Mouse (Mus musculus): ENCODE data around the gene Fgfr3. TPM values are rescaled to one million over a fixed set of nuclear protein-coding genes. Genes with fewer than 3 reads are reported as not detected.

Gene Fgfr3
- polyA plus RNA-seq, 1 experiment from 2014 or later = 68.0 TPM

DNA sequence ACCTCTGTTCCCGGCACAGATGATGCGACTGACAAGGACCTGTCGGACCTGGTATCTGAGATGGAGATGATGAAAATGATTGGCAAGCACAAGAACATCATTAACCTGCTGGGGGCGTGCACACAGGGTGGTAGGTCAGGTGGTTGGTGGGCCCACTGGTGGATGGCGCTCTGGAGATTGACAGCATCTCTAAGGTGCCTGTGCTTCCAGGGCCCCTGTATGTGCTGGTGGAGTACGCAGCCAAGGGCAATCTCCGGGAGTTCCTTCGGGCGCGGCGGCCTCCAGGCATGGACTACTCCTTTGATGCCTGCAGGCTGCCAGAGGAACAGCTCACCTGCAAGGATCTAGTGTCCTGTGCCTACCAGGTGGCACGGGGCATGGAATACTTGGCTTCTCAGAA is 12.4 kb downstream of the Fgfr3 start:
- ATAC-seq (ENCODE audit: low FRiP score) (no peak), DNase-seq (ENCODE audit: low spot score, missing footprints) (peak; percentile 62)
- Histone ChIP-seq H3K4me2 (no peak overlapping the region), H3K27ac (ENCODE audit: low read depth, low read length) (no peak overlapping the region), H3K4me3 (ENCODE audit: low read depth, low read length) (no peak overlapping the region), H3K4me1 (ENCODE audit: control insufficient read depth, insufficient read depth, low read length) (no peaks in the 10 kb centered on the region), H3K36me3 (ENCODE audit: control insufficient read depth, insufficient read depth, low read length) (peaks cover 19% of the 10 kb centered on the region), H3K9ac (ENCODE audit: low read length) (no peak overlapping the region), H3K27me3 (ENCODE audit: control insufficient read depth, insufficient read depth, low read length) (no peaks in the 10 kb centered on the region), H3K9me3 (ENCODE audit: control insufficient read depth, low read length) (no peaks in the 10 kb centered on the region)
- WGBS = 92% methylated on average over 12 of the region's 12 CpGs

DNA sequence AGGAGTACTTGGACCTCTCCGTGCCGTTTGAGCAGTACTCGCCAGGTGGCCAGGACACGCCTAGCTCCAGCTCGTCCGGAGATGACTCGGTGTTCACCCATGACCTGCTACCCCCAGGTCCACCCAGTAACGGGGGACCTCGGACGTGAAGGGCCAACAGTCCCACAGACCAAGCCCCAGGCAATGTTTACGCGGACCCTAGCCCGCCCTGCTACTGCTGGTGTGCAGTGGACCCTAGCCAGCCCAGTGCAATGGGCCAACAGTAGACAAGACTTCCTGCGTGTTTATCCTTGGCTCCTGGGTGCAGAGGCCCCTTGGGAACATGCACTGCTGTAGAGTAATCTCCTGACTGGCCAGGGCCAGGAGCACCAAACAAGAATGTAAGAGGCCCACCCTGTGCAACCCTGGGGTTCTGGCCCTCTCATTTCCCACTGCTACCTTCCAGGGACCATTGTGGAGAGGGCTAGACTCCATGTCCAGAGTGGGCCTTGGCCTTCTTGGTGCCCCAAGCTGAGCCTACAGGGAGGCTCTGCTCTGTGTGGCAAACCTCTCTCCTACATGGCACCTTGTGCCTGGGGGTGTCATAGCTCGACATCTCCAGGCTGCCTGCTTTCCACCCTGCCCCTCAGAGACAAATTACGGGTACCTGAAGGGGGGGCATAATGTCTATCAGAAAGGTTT is 14.1 kb downstream of the Fgfr3 start:
- no peak overlapping the region for H3K27ac ChIP-seq (ENCODE audit: low read depth, low read length)
- peaks cover 13% of the 10 kb centered on the region for H3K36me3 ChIP-seq (ENCODE audit: control insufficient read depth, insufficient read depth, low read length)
- H3K4me3 ChIP-seq (ENCODE audit: low read depth, low read length) = no peak overlapping the region
- H3K9ac ChIP-seq (ENCODE audit: low read length) = no peak overlapping the region
- no peaks in the 10 kb centered on the region for H3K9me3 ChIP-seq (ENCODE audit: control insufficient read depth, low read length)
- no peak overlapping the region for H3K4me2 ChIP-seq
- DNase-seq (ENCODE audit: low spot score, missing footprints) (peak; percentile 57), ATAC-seq (ENCODE audit: low FRiP score) (no peak)
- H3K27me3 ChIP-seq (ENCODE audit: control insufficient read depth, insufficient read depth, low read length) = no peaks in the 10 kb centered on the region
- WGBS = 90% methylated on average over 16 of the region's 16 CpGs
- no peaks in the 10 kb centered on the region for H3K4me1 ChIP-seq (ENCODE audit: control insufficient read depth, insufficient read depth, low read length)

- H3K27me3 ChIP-seq (ENCODE audit: control insufficient read depth, insufficient read depth, low read length) = no peaks in the 10 kb centered on the region
- no peak overlapping the region for H3K4me2 ChIP-seq
- H3K9me3 ChIP-seq (ENCODE audit: control insufficient read depth, low read length) = no peaks in the 10 kb centered on the region
- no peak overlapping the region for H3K27ac ChIP-seq (ENCODE audit: low read depth, low read length)
- no peaks in the 10 kb centered on the region for H3K4me1 ChIP-seq (ENCODE audit: control insufficient read depth, insufficient read depth, low read length)
- ATAC-seq (ENCODE audit: low FRiP score) (no peak), DNase-seq (ENCODE audit: low spot score, missing footprints) (peak; percentile 83)
- H3K36me3 ChIP-seq (ENCODE audit: control insufficient read depth, insufficient read depth, low read length) = peaks cover 13% of the 10 kb centered on the region
- no peak overlapping the region for H3K4me3 ChIP-seq (ENCODE audit: low read depth, low read length)
- H3K9ac ChIP-seq (ENCODE audit: low read length) = no peak overlapping the region
- 85% methylated on average over 9 of the region's 9 CpGs for WGBS
These were observed 14.8 kb downstream of the Fgfr3 start for GRCm38 (mm10) chr5:33736230-33736629.

- H3K9me3 ChIP-seq (ENCODE audit: control insufficient read depth, low read length) = no peaks in the 10 kb centered on the region
These were observed 16.4 kb downstream of the Fgfr3 start for GRCm38 (mm10) chr5:33737903-33738321.

DNA sequence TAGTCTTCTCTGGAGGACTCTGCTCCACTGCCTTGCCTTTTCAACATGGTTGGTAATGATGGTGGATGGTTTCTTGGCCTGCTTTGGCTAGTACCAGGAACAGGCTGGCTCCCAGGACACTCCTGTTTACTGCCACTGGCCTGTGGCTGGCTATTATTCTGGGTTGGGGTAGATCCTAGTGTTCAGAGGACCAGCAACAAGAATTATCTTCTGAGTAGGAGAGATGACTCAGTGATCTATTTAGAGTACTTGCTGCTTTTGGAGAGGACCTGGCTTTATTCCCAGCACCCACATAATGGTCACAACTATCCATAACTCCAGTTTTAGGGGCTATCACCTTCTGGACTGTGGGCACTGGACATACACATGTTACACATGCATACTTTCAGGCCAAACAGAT is 16.9 kb downstream of the Fgfr3 start:
- Histone ChIP-seq H3K4me1 (ENCODE audit: control insufficient read depth, insufficient read depth, low read length) (no peaks in the 10 kb centered on the region), H3K4me2 (no peak overlapping the region), H3K27me3 (ENCODE audit: control insufficient read depth, insufficient read depth, low read length) (no peaks in the 10 kb centered on the region), H3K27ac (ENCODE audit: low read depth, low read length) (no peak overlapping the region), H3K9me3 (ENCODE audit: control insufficient read depth, low read length) (no peaks in the 10 kb centered on the region), H3K4me3 (ENCODE audit: low read depth, low read length) (no peak overlapping the region), H3K9ac (ENCODE audit: low read length) (no peak overlapping the region), H3K36me3 (ENCODE audit: control insufficient read depth, insufficient read depth, low read length) (peaks cover 11% of the 10 kb centered on the region)
- DNase-seq (ENCODE audit: low spot score, missing footprints) (peak; percentile 82), ATAC-seq (ENCODE audit: low FRiP score) (no peak)

More at GRCm38 (mm10) chr5:33737903-33738321, 16.4 kb downstream of the Fgfr3 start:
- no peak overlapping the region for H3K27ac ChIP-seq (ENCODE audit: low read depth, low read length)
- no peak overlapping the region for H3K9ac ChIP-seq (ENCODE audit: low read length)
- ATAC-seq (ENCODE audit: low FRiP score) (peak; percentile 57), DNase-seq (ENCODE audit: low spot score, missing footprints) (peak; percentile 97)
- WGBS = 18% methylated on average over 7 of the region's 7 CpGs
- H3K27me3 ChIP-seq (ENCODE audit: control insufficient read depth, insufficient read depth, low read length) = no peaks in the 10 kb centered on the region
- peaks cover 12% of the 10 kb centered on the region for H3K36me3 ChIP-seq (ENCODE audit: control insufficient read depth, insufficient read depth, low read length)
- no peak overlapping the region for H3K4me2 ChIP-seq
- no peaks in the 10 kb centered on the region for H3K4me1 ChIP-seq (ENCODE audit: control insufficient read depth, insufficient read depth, low read length)
- H3K4me3 ChIP-seq (ENCODE audit: low read depth, low read length) = no peak overlapping the region

GRCm38 (mm10) chr5:33740548-33740947 is 19.1 kb downstream of the Fgfr3 start:
- DNase-seq (ENCODE audit: low spot score, missing footprints) (no peak), ATAC-seq (ENCODE audit: low FRiP score) (no peak)
- peaks cover 11% of the 10 kb centered on the region for H3K36me3 ChIP-seq (ENCODE audit: control insufficient read depth, insufficient read depth, low read length)
- H3K27me3 ChIP-seq (ENCODE audit: control insufficient read depth, insufficient read depth, low read length) = no peaks in the 10 kb centered on the region
- no peak overlapping the region for H3K4me2 ChIP-seq
- H3K4me1 ChIP-seq (ENCODE audit: control insufficient read depth, insufficient read depth, low read length) = no peaks in the 10 kb centered on the region
- no peaks in the 10 kb centered on the region for H3K9me3 ChIP-seq (ENCODE audit: control insufficient read depth, low read length)
- H3K9ac ChIP-seq (ENCODE audit: low read length) = no peak overlapping the region
- no peak overlapping the region for H3K4me3 ChIP-seq (ENCODE audit: low read depth, low read length)
- H3K27ac ChIP-seq (ENCODE audit: low read depth, low read length) = no peak overlapping the region
- 93% methylated on average over 4 of the region's 4 CpGs for WGBS

- WGBS = 94% methylated on average over 8 of the region's 8 CpGs
- DNase-seq (ENCODE audit: low spot score, missing footprints) = no peak
- H3K36me3 ChIP-seq (ENCODE audit: control insufficient read depth, insufficient read depth, low read length) = peaks cover 16% of the 10 kb centered on the region
- H3K4me2 ChIP-seq = no peak overlapping the region
- H3K9me3 ChIP-seq (ENCODE audit: control insufficient read depth, low read length) = no peaks in the 10 kb centered on the region
- no peak overlapping the region for H3K9ac ChIP-seq (ENCODE audit: low read length)
- H3K4me1 ChIP-seq (ENCODE audit: control insufficient read depth, insufficient read depth, low read length) = no peaks in the 10 kb centered on the region
- no peak overlapping the region for H3K27ac ChIP-seq (ENCODE audit: low read depth, low read length)
- H3K27me3 ChIP-seq (ENCODE audit: control insufficient read depth, insufficient read depth, low read length) = no peaks in the 10 kb centered on the region
- H3K4me3 ChIP-seq (ENCODE audit: low read depth, low read length) = no peak overlapping the region
- ATAC-seq (ENCODE audit: low FRiP score) = no peak
These were observed 22.0 kb downstream of the Fgfr3 start for GRCm38 (mm10) chr5:33743481-33743880.

- peaks cover 2% of the 10 kb centered on the region; the same call in 1 of the 2 replicates for H3K36me3 ChIP-seq (ENCODE audit: control insufficient read depth, insufficient read depth, low read length)
- peaks cover 9% of the 10 kb centered on the region for H3K4me1 ChIP-seq (ENCODE audit: control insufficient read depth, insufficient read depth, low read length)
- no peak overlapping the region for H3K4me3 ChIP-seq (ENCODE audit: low read depth, low read length)
- H3K4me2 ChIP-seq = no peak overlapping the region
- ATAC-seq (ENCODE audit: low FRiP score) (no peak), DNase-seq (ENCODE audit: low spot score, missing footprints) (no peak)
- H3K9ac ChIP-seq (ENCODE audit: low read length) = no peak overlapping the region
- H3K9me3 ChIP-seq (ENCODE audit: control insufficient read depth, low read length) = no peaks in the 10 kb centered on the region
- no peak overlapping the region for H3K27ac ChIP-seq (ENCODE audit: low read depth, low read length)
- H3K27me3 ChIP-seq (ENCODE audit: control insufficient read depth, insufficient read depth, low read length) = no peaks in the 10 kb centered on the region
These were observed 55.7 kb downstream of the Fgfr3 start for GRCm38 (mm10) chr5:33777195-33777594.

GRCm38 (mm10) chr5:33781964-33782344 is 60.5 kb downstream of the Fgfr3 start:
- Histone ChIP-seq H3K27ac (ENCODE audit: low read depth, low read length) (peak overlapping the region; percentile 80; the same call in 1 of the 2 replicates), H3K9ac (ENCODE audit: low read length) (peak overlapping the region; percentile 89), H3K27me3 (ENCODE audit: control insufficient read depth, insufficient read depth, low read length) (no peaks in the 10 kb centered on the region), H3K9me3 (ENCODE audit: control insufficient read depth, low read length) (no peaks in the 10 kb centered on the region), H3K4me1 (ENCODE audit: control insufficient read depth, insufficient read depth, low read length) (peaks cover 11% of the 10 kb centered on the region), H3K36me3 (ENCODE audit: control insufficient read depth, insufficient read depth, low read length) (peaks cover 2% of the 10 kb centered on the region; the same call in 1 of the 2 replicates), H3K4me3 (ENCODE audit: low read depth, low read length) (peak overlapping the region; percentile 89), H3K4me2 (peak overlapping the region; percentile 86)
- DNase-seq (ENCODE audit: low spot score, missing footprints) (no peak), ATAC-seq (ENCODE audit: low FRiP score) (peak; percentile 3; the same call in 1 of the 2 replicates)
- WGBS = 4% methylated on average over 11 of the region's 11 CpGs

Data from midbrain, embryonic 11.5 days (tissue).